Mouse (Mus musculus) kidney, postnatal 10 days (tissue): Measurements from ENCODE around the gene 9230102O04Rik.

Source experiments
- DNase-seq: peaks from one replicate; pipeline ENCODE4 v3.0.0; 2021; ENCODE audit warnings: mixed read lengths

9230102O04Rik gene

DNA sequence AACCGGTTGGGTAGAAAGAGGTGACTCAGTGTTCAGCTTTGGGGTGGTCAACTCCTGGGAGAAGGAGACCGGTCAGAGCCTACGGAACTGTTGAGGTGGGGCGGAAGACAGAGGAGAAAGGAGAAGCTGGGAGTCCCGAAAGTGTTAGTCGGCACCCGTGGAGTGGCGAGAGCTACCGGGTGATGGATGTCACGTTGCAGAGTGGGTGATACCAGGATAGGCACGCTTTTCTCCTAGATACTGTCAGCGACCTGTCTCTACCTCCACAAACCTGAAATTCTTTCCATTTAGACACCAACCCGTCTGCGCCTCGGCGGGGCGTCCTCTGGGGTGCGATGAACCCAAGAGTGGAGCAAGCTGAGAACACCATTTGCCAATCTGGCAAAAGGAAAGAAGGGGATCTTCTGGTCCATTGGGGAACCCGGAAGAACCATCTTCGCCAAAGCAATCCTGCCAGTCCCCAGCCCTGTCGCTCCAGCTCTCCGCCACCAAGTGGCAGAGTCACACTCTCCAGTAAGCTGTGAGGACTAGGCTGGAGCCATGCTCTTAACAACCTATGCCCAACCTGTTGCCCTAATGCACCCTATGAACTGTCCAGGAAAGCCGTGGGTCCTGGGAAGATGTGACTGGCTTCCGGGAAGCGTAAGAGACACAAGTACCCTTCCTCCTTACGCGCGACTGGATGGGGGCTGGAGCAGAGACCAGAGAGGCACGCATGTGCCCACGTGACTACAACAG, at the start of gene 9230102O04Rik:
9230102O04Rik (minus strand) TSS at position 628 of the 738 bp plus-strand sequence.
- DNase-seq, result peak; percentile 65

GRCm38 (mm10) chr2:9935965-9936364, 46.6 kb upstream of the 9230102O04Rik start:
- DNase-seq, result no peak

GRCm38 (mm10) chr2:9926905-9927283, 37.6 kb upstream of the 9230102O04Rik start:
- DNase-seq, result no peak

GRCm38 (mm10) chr2:9926194-9926904, 37.0 kb upstream of the 9230102O04Rik start:
- DNase-seq, result no peak

DNA sequence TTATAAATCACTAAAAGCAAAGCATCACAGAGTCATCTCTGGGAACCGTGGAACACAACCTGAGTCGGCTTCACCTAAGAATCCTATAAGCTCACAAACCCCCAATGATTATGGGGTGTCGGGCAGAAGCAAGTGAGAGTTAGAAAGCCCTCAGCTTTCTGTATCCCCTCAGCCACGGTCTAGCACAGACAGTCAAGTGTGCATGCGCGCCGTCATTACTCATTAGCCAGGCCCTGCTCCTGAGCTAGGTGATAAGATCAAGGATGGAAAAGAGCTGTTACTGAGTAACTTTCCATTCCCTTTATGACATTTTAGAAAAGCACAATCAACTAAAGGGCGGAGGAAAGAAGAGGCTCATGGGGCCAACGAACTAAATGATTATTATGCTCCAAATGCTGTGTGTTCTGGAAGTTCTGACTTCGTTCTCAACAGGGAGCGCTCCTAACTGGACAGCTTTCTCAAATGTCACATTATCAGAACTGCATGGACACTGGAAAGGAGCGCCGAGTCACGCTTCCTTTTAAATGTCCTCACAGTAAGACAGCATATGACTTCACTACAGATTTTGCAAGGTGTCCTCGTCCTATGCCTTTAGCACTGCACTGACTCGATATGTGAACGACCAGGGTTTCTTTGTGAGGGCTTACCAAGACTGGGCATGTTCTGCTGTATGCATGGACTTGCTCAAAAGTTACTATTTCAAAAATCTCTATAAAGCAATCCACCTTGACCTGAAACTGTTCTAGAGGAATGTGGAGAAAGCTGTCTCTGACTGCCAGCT, 29.5 kb upstream of the 9230102O04Rik start:
- DNase-seq, result peak; percentile 72

DNA sequence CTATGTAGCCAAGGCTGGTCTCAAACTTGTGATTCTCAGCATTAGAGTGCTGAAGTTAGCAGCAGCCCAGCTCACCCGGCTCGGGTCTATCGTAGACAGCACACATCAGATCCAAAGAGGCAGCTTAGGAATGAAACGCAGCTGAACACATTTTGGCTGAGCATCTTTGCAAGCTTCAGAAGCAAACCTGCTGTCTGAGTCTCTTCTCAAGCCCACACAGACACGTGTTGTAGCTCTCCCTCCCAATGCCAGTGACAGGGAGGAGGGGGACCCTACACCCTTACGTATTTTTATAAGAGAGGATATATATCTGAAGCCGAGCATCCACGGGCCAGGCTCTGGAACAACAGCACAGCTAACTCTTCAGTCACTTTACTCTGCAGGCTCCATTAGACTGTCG, 28.3 kb upstream of the 9230102O04Rik start:
- DNase-seq, result no peak

DNA sequence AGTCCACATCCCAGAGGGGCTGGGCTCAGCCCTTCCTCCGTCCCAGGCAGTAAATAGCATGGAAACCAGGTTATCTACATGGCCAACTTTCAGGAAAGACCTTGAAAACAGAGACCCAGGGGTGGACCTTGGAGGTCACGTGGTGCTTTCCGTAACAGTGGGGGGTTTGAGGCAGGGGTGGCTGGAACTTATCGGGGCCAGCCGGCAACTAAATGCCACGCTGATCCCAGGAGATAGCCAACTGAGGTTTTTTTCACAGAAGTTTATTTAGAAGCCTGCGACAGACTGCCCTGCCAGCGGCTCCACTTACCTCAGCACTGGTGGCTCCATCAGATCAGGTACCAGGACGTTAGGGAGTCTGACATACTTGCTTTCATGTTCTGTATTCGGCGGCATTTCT, 16.7 kb upstream of the 9230102O04Rik start:
- no peak for DNase-seq

GRCm38 (mm10) chr2:9903854-9904560, 14.7 kb upstream of the 9230102O04Rik start:
- no peak for DNase-seq

- no peak for DNase-seq
These were observed 8.5 kb upstream of the 9230102O04Rik start for GRCm38 (mm10) chr2:9897846-9898245.

DNA sequence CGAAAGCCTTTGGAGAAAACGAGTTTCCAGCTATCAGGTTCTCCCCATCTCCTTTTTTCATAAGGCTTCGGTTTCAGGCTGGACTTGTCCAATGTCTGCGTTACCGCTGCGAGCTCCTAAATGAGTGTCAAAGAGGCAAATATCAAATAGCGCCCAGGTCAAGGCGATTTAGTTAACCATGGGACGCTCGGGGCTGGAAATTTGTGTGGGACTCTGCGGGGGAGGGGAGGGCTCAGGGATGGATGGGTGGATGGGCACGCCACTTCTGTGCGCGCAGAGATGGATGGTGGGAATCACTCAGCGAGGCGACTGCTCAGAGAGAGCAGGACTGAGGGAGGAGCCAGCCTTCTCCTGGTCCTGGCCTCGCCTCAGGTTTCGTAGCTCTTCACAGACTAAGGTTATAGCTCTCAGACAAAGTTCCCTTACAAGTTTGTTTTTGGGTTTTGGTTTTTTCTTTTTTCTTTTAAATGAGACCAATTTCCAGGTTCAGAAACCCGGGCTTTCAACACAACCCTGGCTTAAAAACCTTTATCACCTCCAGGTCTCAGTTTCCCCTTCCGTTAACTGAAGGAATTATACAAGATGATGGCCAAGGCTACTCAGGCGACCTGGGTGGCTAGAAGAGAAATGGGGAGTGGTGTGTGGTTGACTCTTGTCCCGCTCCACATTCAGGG, 6.9 kb upstream of the 9230102O04Rik start:
- no peak for DNase-seq

DNA sequence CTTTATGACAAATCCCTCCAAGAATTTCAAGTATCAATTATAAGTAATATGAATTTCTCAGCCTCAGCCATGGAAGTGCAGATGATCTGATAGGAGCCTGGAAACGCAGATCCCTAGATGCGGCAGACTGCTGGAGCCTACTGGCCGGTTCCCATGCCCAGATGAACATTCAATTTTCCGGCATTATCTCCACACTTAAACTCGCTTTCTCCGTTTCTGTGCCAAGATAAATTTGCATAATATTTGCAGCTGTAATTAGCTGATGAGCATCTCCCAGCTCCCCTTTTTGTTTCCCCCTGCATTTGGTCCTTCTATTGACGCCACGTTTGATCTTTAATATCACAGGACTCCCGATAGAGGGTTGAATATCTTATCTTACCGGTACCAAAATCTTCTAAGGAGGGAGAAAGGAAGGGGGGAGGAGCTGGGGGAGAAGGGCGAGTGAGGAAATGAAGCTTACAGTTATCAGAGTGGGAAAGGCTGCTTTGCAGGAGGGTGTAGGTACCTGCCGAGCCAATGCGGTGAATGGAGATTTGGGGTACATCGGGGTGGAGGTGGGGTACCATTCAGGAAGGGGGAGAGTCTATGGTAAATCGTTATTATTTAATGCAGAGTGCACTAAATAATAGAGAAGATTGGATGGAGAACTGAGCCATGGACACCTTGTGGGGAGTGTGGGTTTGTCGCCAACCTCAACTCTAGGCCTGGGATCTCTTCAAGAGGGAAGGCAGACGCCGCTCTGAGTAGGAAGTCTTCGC, 5.7 kb upstream of the 9230102O04Rik start:
- DNase-seq, result no peak

- DNase-seq, result no peak
These were observed 4.1 kb upstream of the 9230102O04Rik start for GRCm38 (mm10) chr2:9893272-9893953.

DNA sequence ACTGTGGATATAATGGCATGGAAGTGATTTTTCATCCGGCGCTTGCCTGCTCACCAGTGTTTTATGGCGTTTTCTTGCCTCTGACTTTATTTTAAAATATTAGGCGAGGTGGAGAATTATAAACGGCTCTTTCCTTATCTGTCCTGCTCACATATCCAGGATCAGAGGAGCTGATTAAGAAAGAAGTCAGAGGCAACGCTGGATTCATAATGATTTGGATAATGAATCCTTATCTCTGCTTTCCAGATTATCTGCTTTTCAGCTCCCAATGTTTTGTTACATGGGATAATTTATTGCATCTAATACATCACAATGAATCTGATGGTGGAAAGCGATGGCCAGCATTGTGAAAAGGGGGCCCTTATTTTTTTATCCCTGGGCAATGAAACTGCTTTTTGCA, 3.2 kb upstream of the 9230102O04Rik start:
- DNase-seq, result no peak

DNA sequence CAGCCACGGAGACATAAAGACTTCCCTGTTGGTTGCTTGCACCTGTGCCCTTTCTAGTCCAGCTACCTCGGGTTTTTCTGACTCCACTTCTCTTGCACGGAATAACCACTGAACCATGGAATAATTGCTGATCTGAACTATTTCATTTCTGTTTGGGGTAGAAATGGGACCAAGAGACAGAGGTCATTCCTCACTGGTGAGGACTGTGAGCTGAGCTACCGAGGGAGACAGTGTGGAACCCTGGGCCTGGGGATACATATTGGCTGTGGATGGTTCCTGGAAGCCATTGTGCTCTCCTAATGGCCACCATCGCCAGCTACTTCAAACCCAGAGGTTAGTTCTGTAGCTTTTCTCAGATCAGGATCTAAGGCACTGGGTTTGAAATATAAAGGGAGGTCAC, 1.6 kb upstream of the 9230102O04Rik start:
- no peak for DNase-seq

DNA sequence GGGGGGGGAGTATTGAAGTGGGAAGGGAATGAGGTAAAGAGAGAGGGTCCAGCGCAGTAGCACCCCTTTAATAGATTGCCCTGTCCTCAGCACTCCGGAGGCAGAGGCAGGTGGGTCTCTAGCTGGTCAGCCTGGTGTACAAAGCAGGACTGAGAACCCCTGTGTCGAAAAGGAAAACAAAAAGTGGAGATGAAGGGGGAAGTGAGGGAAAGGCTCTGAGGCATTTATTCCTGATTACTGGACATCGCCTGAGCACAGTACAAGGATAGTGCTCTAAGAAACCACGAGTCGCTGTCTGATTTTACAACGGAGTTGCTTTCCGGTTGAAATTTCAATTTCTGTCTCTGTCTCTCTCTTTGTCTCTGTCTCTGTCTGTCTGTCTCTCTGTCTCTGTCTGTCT, 911 bp upstream of the 9230102O04Rik start:
- no peak for DNase-seq

DNA sequence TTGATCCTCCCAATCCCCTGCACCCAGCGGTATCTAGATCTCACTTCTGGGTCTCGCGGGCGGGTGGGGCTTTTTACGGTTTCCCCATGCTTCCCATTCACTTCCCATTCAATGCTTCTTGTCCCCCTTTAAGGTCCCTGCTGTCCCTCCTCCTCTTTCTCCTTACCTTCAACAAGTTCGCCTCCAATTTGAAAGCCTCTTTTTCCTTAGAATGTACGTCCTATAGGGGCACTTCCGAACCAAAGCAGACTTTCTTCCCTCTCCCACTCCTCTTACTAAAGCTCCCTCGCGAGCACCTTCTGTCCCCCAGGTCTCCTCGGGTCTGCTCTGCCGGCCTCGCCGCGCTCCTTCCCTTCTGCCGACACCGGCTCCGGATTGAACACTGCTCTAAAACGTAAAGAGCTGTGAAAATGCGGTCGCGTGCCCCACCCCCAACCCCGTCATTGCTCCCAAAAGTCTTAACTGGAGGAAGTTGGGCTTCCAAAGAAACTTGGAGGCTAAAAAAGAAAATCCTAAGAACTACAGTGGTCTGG, 377 bp upstream of the 9230102O04Rik start, which contains the start of gene Gata3:
Gata3 (minus strand) TSS at position 384 of the 533 bp plus-strand sequence.
- peak; percentile 34 for DNase-seq

- no peak for DNase-seq
These were observed 1.7 kb downstream of the 9230102O04Rik start for GRCm38 (mm10) chr2:9887636-9888035.

DNA sequence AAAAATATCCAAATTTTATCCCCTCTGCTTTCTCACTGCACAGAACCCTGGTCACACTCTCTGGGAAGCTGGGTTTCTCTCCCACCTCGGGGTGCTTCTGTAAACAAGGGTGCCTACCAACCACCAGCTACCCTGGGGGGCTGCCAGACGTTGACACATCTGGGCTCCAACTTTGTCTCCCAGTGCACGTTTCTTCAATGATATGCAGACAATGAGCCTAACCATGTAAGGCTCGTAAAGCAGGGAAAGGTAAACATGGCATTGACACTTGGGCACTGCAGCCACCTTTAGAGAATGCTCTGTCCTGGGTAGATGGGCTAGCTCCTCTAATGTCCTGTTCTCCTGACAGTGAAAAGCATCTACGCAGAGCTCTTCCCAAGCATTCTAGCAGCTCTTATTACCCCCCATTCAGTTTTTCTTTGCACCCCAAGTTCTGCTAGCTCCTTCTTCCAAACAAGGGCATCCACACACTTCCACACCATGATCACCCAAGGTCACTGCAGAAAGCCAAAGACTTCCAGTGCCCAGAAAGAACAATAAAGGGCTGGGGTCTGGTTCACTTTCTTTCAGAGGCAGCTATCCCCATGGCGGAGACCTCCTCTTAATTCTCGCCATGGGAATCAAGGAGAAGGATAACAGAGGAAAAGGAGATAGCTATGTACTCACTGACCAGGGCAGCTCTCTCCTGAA, 2.3 kb downstream of the 9230102O04Rik start:
- no peak for DNase-seq

DNA sequence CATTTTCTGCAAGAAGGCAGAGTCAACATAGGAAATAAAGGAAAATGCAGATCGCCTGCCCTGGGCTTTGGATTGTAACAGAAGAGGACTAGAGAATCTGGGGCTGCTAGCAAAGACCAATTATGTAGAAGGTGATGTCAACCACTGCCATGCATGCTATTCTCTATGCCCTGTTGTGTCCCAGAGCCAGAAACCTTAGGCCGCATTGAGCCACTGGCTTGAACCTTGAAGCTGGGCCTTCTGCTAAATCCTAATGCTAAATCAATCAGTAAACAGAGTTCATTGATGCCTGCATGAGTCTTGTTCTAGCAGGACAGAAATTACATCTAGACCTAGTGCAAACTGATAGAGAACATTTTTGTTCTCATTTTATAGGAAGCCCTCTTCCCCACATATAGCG, 3.3 kb downstream of the 9230102O04Rik start:
- DNase-seq, result no peak

DNA sequence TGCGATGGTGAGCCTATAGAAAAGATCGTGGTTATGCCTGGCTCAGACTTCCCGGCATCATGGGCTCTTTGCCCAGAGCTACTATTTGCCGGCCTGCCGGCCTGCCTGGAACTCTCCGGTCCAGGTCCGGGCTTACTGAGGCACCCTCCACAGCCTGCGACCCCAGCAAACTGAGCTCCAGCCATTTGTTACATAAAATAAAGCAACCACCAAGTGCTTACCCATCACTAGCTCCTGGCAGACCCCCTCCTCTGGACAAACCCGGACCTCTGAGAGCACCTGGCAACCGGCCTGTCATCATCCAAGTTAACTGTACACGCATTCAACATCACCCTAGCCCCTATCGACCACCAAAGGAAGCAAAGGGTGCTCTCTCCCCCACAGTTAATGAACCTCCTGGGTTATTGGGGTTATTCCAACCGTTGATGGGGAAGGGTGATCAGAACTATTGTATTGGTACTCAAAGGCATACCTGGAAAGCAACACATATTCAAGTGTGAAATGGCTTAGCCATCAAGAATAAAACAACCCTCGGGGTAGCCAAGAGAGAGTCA, 4.0 kb downstream of the 9230102O04Rik start:
- no peak for DNase-seq
